Comparison of ENCODE assay signal across 9 mouse cellular contexts in genomic region chr9:56686339-56687144, GRCm38 (mm10).
DNase-seq lines count a peak whose midpoint lies in the region; ATAC-seq lines count a peak whose summit lies in the region.
"Had no signal": no experiment of that assay in that cellular context is flagged by ENCODE, and none has a peak within 500 bp of the region (broad histone marks: within the 10 kb centered on the region; RNA-seq: fewer than 3 reads in every experiment).

No protein-coding gene starts in this region.

- H3K9ac ChIP-seq in embryonic facial prominence, embryonic 11.5 days (replicated peaks; ENCODE audit: low read length), result no peak overlapping the region
- peak overlapping the region; percentile 48 for H3K9ac ChIP-seq in neural tube, embryonic 13.5 days
- H3K9ac ChIP-seq: liver, embryonic 13.5 days had no signal

- peaks cover 5% of the 10 kb centered on the region; the same call in 1 of the 2 replicates for H3K4me1 ChIP-seq in embryonic facial prominence, embryonic 11.5 days (ENCODE audit: control insufficient read depth, insufficient read depth, low read length)
- H3K4me1 ChIP-seq in neural tube, embryonic 13.5 days (replicated peaks), result peaks cover 36% of the 10 kb centered on the region
- H3K4me1 ChIP-seq: liver, embryonic 13.5 days had no signal

- intact Hi-C loops in heart, postnatal 10 days (cut with DNase I), result no loop called here

- H3K36me3 ChIP-seq in embryonic facial prominence, embryonic 11.5 days (replicated peaks; ENCODE audit: control insufficient read depth, insufficient read depth, low read depth, low read length), result no peaks in the 10 kb centered on the region
- H3K36me3 ChIP-seq in neural tube, embryonic 13.5 days, result no peaks in the 10 kb centered on the region
- H3K36me3 ChIP-seq: liver, embryonic 13.5 days had no signal

- ATAC-seq in embryonic facial prominence, embryonic 11.5 days (replicated peaks; ENCODE audit: insufficient number of reproducible peaks, low FRiP score, low TSS enrichment, low read depth), result peak; percentile 68
- peak; percentile 75 for ATAC-seq in neural tube, embryonic 13.5 days (ENCODE audit: low read depth)
- no peak for ATAC-seq in granulocyte monocyte progenitor cell, adult 5-6 weeks (replicated peaks; ENCODE audit: poor library complexity, severe bottlenecking)

- no peak overlapping the region for H3K4me2 ChIP-seq in embryonic facial prominence, embryonic 11.5 days (ENCODE audit: low read depth, low read length)
- H3K4me2 ChIP-seq in neural tube, embryonic 13.5 days, result no peak overlapping the region
- H3K4me2 ChIP-seq: liver, embryonic 13.5 days had no signal

- H3K9me3 ChIP-seq in embryonic facial prominence, embryonic 11.5 days (replicated peaks; ENCODE audit: control insufficient read depth, low read length), result no peaks in the 10 kb centered on the region
- no peaks in the 10 kb centered on the region for H3K9me3 ChIP-seq in neural tube, embryonic 13.5 days
- H3K9me3 ChIP-seq: liver, embryonic 13.5 days had no signal

- H3K4me3 ChIP-seq in embryonic facial prominence, embryonic 11.5 days (ENCODE audit: low read depth, low read length), result no peak overlapping the region
- H3K4me3 ChIP-seq in neural tube, embryonic 13.5 days, result no peak overlapping the region
- H3K4me3 ChIP-seq: liver, embryonic 13.5 days had no signal

- WGBS in embryonic facial prominence, embryonic 11.5 days, result 45% methylated on average over 14 of the region's 14 CpGs
- WGBS in neural tube, embryonic 13.5 days, result 62% methylated on average over 14 of the region's 14 CpGs

- H3K27me3 ChIP-seq in embryonic facial prominence, embryonic 11.5 days (ENCODE audit: control insufficient read depth, insufficient read depth, low read length), result no peaks in the 10 kb centered on the region
- H3K27me3 ChIP-seq in neural tube, embryonic 13.5 days, result no peaks in the 10 kb centered on the region
- H3K27me3 ChIP-seq: liver, embryonic 13.5 days had no signal

- no peak overlapping the region for H3K27ac ChIP-seq in embryonic facial prominence, embryonic 11.5 days (replicated peaks; ENCODE audit: low read depth, low read length)
- H3K27ac ChIP-seq in neural tube, embryonic 13.5 days (replicated peaks), result peak overlapping the region; percentile 49
- H3K27ac ChIP-seq: liver, embryonic 13.5 days had no signal

- DNase-seq in adrenal gland, postnatal 14 days, result peak; percentile 34
- no peak for DNase-seq in adrenal gland, postnatal 4 days (ENCODE audit: low spot score in 2 of 2)
- DNase-seq in embryonic facial prominence, embryonic 11.5 days (ENCODE audit: low spot score), result peak; percentile 37
- peak; percentile 26 to 31 for DNase-seq in heart, postnatal 10 days
- peak; percentile 39 to 96 for DNase-seq in left cerebral cortex, adult 8-10 months (ENCODE audit: low spot score in 2 of 2)
- DNase-seq in thymus, postnatal 4 days, result no peak
- DNase-seq: liver, embryonic 13.5 days had no signal

Comparison
In these comparisons a context has a peak if more than half of its experiments do, and no peak if none do; other contexts are left out.
1. DNase-seq: peak in adrenal gland, postnatal 14 days (single experiment), embryonic facial prominence, embryonic 11.5 days (single experiment), heart, postnatal 10 days (2 of 2) and left cerebral cortex, adult 8-10 months (2 of 2); none in adrenal gland, postnatal 4 days (0 of 2) and thymus, postnatal 4 days (single experiment).